ENCODE assay signal across 9 mouse cellular contexts in the genomic region with DNA sequence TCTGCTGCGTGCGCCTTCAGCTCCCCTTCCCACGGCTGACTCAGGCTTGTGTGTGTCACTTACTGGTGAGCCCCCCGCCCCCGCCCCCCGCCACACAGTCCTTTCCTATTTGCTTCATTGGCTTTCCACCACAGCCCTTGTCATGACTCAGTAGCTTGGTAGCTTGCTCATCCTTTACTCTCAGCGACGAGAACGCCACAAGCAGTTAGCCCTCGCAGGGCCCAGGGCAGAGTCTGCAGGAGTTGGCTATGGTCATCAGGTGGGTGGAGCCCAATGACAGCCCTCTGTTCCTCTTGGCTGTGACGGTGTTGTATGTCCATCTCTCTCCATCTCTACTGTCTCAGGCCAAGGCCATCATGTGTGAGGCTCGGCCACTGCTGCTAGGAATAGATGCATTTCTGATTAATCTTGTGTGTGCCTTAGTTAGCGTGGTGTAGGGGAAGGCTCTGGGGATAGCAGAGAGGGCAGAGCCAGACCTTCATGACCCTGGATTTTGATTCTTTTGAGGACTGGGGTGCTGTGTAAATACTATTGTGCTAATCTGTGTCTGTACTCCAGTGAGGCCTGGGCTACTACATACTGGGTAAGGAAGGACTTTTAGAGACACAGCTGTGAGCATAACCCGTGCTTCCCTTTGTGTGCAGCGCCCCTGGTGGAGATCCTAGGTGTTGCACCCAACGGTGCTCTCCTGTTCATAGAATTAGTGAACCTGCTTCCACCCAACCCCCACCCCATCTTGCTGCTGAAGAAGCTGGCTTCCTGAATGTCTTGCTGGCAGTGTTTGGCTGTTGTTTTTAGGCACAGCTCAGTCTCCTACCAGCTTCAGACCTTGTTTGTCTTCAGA. TPM values are rescaled to one million over a fixed set of nuclear protein-coding genes. Genes with fewer than 3 reads are reported as not detected.
DNase-seq lines count a peak whose midpoint lies in the region; ATAC-seq and TF ChIP-seq lines count a peak whose summit lies in the region.
"Had no signal": no experiment of that assay in that cellular context is flagged by ENCODE, and none has a peak within 500 bp of the region (broad histone marks: within the 10 kb centered on the region; RNA-seq: fewer than 3 reads in every experiment).

No protein-coding gene starts in this region.

- H3K9ac ChIP-seq in ES-E14 (ENCODE audit: insufficient read depth, low read depth, low read length, poor library complexity, severe bottlenecking) = 0 out of 2 replicates have a peak overlapping the region, but pooled peaks have one; percentile 30
- no peak overlapping the region for H3K9ac ChIP-seq in forebrain, postnatal 0 days
- H3K9ac ChIP-seq in hindbrain, embryonic 11.5 days (ENCODE audit: low read depth, low read length) = no peak overlapping the region
- H3K9ac ChIP-seq: heart, embryonic 13.5 days had no signal

- no peak overlapping the region for H3K4me2 ChIP-seq in forebrain, postnatal 0 days (ENCODE audit: low read depth)
- H3K4me2 ChIP-seq in hindbrain, embryonic 11.5 days (replicated peaks; ENCODE audit: low read depth, low read length) = no peak overlapping the region
- H3K4me2 ChIP-seq: heart, embryonic 13.5 days had no signal

- peak overlapping the region; percentile 49 to 61 for H3K4me3 ChIP-seq in ES-E14 (ENCODE audit: insufficient read depth in 1 of 2, low read depth in 1 of 2, low read length in 2 of 2, poor library complexity in 1 of 2, severe bottlenecking in 1 of 2)
- no peak overlapping the region for H3K4me3 ChIP-seq in forebrain, postnatal 0 days (ENCODE audit: low read depth, low read length)
- H3K4me3 ChIP-seq in hindbrain, embryonic 11.5 days (ENCODE audit: low read depth, low read length) = no peak overlapping the region
- H3K4me3 ChIP-seq: heart, embryonic 13.5 days had no signal

- 61% methylated on average over 16 of the region's 16 CpGs for WGBS in forebrain, postnatal 0 days
- WGBS in hindbrain, embryonic 11.5 days = 61% methylated on average over 16 of the region's 16 CpGs

- H3K27me3 ChIP-seq in forebrain, postnatal 0 days (ENCODE audit: insufficient read depth, low read length) = no peaks in the 10 kb centered on the region
- H3K27me3 ChIP-seq in hindbrain, embryonic 11.5 days (ENCODE audit: control insufficient read depth, insufficient read depth, low read length) = no peaks in the 10 kb centered on the region

- H3K27ac ChIP-seq in ES-E14 (ENCODE audit: insufficient read depth, low read depth, low read length, poor library complexity, severe bottlenecking) = no peak overlapping the region
- no peak overlapping the region; the same call in 1 of the 2 replicates for H3K27ac ChIP-seq in forebrain, postnatal 0 days (ENCODE audit: low read depth, low read length)
- no peak overlapping the region for H3K27ac ChIP-seq in hindbrain, embryonic 11.5 days (ENCODE audit: low read depth, low read length)
- H3K27ac ChIP-seq: heart, embryonic 13.5 days had no signal

- H3K9me3 ChIP-seq in ES-E14 (ENCODE audit: control insufficient read depth, insufficient read depth, low read depth, low read length) = no peaks in the 10 kb centered on the region
- H3K9me3 ChIP-seq in forebrain, postnatal 0 days (ENCODE audit: low read length) = no peaks in the 10 kb centered on the region
- no peaks in the 10 kb centered on the region for H3K9me3 ChIP-seq in hindbrain, embryonic 11.5 days (ENCODE audit: control insufficient read depth, low read length)
- H3K9me3 ChIP-seq: heart, embryonic 13.5 days had no signal

- peak; percentile 90 for TF ChIP-seq CTCF in forebrain, postnatal 0 days (IDR thresholded peaks at IDR 0.05; ENCODE audit: low read depth)

- in situ Hi-C loops in ES-E14 (cut with MboI; ENCODE audit: low sequenced_read_pairs in 2 of 2, unreplicated experiment in 2 of 2) = no loop called here

- no peaks in the 10 kb centered on the region for H3K36me3 ChIP-seq in ES-E14 (ENCODE audit: control insufficient read depth, insufficient read depth, low read length, poor library complexity, severe bottlenecking)
- no peaks in the 10 kb centered on the region for H3K36me3 ChIP-seq in forebrain, postnatal 0 days (ENCODE audit: insufficient read depth)
- H3K36me3 ChIP-seq in hindbrain, embryonic 11.5 days (ENCODE audit: control insufficient read depth, insufficient read depth, low read length) = no peaks in the 10 kb centered on the region
- H3K36me3 ChIP-seq: heart, embryonic 13.5 days had no signal

- H3K4me1 ChIP-seq in ES-E14 (ENCODE audit: control insufficient read depth in 2 of 2, insufficient read depth in 2 of 2, low read length in 2 of 2, poor library complexity in 1 of 2) = peaks cover 0 to 7% of the 10 kb centered on the region in 2 experiments; a peak in 1 of 4 replicates
- H3K4me1 ChIP-seq in forebrain, postnatal 0 days (ENCODE audit: insufficient read depth) = no peaks in the 10 kb centered on the region
- 0 out of 2 replicates have a peak, but pooled peaks cover 2% of the 10 kb centered on the region for H3K4me1 ChIP-seq in hindbrain, embryonic 11.5 days (replicated peaks; ENCODE audit: control insufficient read depth, insufficient read depth, low read length)

- peak; percentile 94 for ATAC-seq in forebrain, postnatal 0 days
- peak; percentile 82 for ATAC-seq in hindbrain, embryonic 11.5 days (ENCODE audit: low FRiP score)

- peak; percentile 93 for DNase-seq in ES-E14 (ENCODE audit: low read depth, low spot score)
- peak; percentile 45 for DNase-seq in cerebellum, adult 11 months
- DNase-seq in forebrain, postnatal 0 days = peak; percentile 91
- peak; percentile 96 for DNase-seq in hindbrain, embryonic 11.5 days (ENCODE audit: low spot score)
- peak; percentile 84 for DNase-seq in layer of hippocampus, adult 9-11 months
- DNase-seq in lung, postnatal 10 days = peak; percentile 93
- DNase-seq in ovary, postnatal 36 days (ENCODE audit: low spot score) = peak; percentile 82
- DNase-seq in thymus, postnatal 14 days = peak; percentile 96

TF ChIP-seq in ES-E14, 5 proteins besides CTCF, POLR2A, EP300 and RAD21:
- TF ChIP-seq ZNF384 (IDR thresholded peaks at IDR 0.05; ENCODE audit: low read depth, low read length) = no peak
- no peak for TF ChIP-seq CHD2 (IDR thresholded peaks at IDR 0.05; ENCODE audit: low read depth, low read length)
- peak; percentile 42; the same call in 1 of the 2 replicates for TF ChIP-seq ZC3H11A (IDR thresholded peaks at IDR 0.05; ENCODE audit: borderline replicate concordance, low read depth, low read length)
- no peak for TF ChIP-seq HCFC1 (IDR thresholded peaks at IDR 0.05; ENCODE audit: borderline replicate concordance, insufficient read depth, low read length)
- TF ChIP-seq MAFK (IDR thresholded peaks at IDR 0.05; ENCODE audit: insufficient read depth, low read depth, low read length) = 0 out of 2 replicates have a peak, but pooled peaks have one; percentile 3

RNA-seq across cellular contexts. Expression of a gene that starts 19.0 kb away (rescaled TPM):
- 0.98 and 1.7 TPM in 2 replicates for total RNA-seq in ES-E14 (2012; rRNA removed)
- total RNA-seq in forebrain, postnatal 0 days (2014; rRNA removed) = 0.43 and 1.6 TPM in 2 replicates
- 0.49 and 1.6 TPM in 2 replicates for polyA plus RNA-seq in forebrain, postnatal 0 days (2015; fragmentation: Nextera tagmentation; extraction: Ambion mirVana)
- 4.0 and 6.3 TPM in 2 replicates for polyA plus RNA-seq in hindbrain, embryonic 11.5 days (2014; fragmentation: Nextera tagmentation; extraction: Ambion mirVana)

Comparison
In these comparisons a context has a peak if more than half of its experiments do, and no peak if none do; other contexts are left out.
1. DNase-seq: peak in every context shown above with its lines; median percentile 96 in hindbrain, embryonic 11.5 days; 96 in thymus, postnatal 14 days; 93 in ES-E14; 93 in lung, postnatal 10 days; 91 in forebrain, postnatal 0 days; 84 in layer of hippocampus, adult 9-11 months; 82 in ovary, postnatal 36 days; 45 in cerebellum, adult 11 months.
2. H3K4me3 ChIP-seq: peak in ES-E14 (2 of 2); none in forebrain, postnatal 0 days (single experiment) and hindbrain, embryonic 11.5 days (single experiment).